Mouse (Mus musculus): ENCODE results near the gene Irf7. TPM values are rescaled to one million over a fixed set of nuclear protein-coding genes. Genes with fewer than 3 reads are reported as not detected.
A peak's percentile ranks its signal among the peaks of the same experiment; 100 is the strongest.

Gene Irf7
- polyA plus RNA-seq, 1 experiment from 2014 or later: 11.3 TPM

DNA sequence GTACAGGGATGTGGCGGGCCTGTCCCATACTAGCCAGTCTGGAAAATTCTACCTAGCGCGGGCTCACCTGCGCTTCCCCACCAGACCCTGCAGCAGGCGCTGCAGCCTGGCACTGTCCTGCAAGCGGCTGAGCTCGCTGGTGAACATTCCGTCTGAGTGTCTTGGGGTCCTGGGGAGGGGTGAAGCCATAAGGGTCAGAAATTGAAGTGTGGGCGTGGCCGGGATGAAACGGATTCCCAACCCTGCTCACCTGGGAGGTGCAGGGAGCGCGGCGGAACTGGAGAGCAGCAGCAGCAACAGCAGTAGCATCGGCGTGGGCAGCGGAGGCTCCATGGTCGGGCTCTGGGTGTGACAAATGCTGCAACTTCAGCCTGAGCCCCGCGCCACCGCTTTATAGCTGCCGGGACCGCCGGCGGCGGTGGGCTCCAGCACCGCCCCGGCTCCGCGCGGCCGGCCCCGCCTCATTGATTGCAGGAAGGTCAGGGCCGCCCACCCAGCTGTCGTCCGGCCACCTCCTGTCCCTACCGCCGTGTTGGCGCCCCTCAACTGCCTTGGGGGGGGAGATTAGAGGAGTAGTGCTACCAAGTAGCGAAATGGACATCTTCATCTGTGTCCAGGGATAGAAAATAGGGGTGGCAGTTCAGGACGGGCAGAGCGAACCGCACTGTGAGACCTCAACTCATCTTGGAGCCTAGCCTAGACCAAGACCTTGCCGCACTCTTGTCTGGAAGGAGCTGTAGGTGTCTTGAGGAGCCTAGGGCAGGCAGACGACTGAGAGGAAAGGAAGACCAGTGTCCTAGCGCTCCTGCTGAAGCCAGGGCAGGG is 12.7 kb upstream of the Irf7 start, which contains the start of gene Sct:
Gene Sct (minus strand): TSS at position 368 of the 825 bp plus-strand sequence.
- no peak within 1 kb of the TSS for H3K27ac ChIP-seq (replicated peaks)
- 4% methylated on average over 46 of the region's 46 CpGs for WGBS
- TF ChIP-seq EP300 (optimal IDR thresholded peaks at IDR 0.05): no peak
- TF ChIP-seq CTCF (IDR thresholded peaks at IDR 0.05; ENCODE audit: low read depth): peak; percentile 73
- H3K27me3 ChIP-seq (ENCODE audit: control insufficient read depth, insufficient read depth, low read length): no peaks in the 10 kb centered on the region
- peak within 1 kb of the TSS; percentile 41 for H3K4me3 ChIP-seq (ENCODE audit: low read depth, low read length)
- no peaks in the 10 kb centered on the region for H3K9me3 ChIP-seq (ENCODE audit: control insufficient read depth, low read length)
- ATAC-seq (ENCODE audit: low FRiP score, low TSS enrichment) (peak; percentile 63; the same call in 1 of the 2 replicates), DNase-seq (ENCODE audit: low spot score) (peak; percentile 66)
- 0 out of 2 replicates have a peak, but pooled peaks cover 3% of the 10 kb centered on the region for H3K4me1 ChIP-seq (replicated peaks; ENCODE audit: control insufficient read depth, insufficient read depth)
- H3K4me2 ChIP-seq (replicated peaks; ENCODE audit: low read depth): peak within 1 kb of the TSS; percentile 81
- H3K36me3 ChIP-seq (ENCODE audit: control insufficient read depth, insufficient read depth, low read length): no peaks in the 10 kb centered on the region
- H3K9ac ChIP-seq (ENCODE audit: low read length): peak within 1 kb of the TSS; percentile 53

DNA sequence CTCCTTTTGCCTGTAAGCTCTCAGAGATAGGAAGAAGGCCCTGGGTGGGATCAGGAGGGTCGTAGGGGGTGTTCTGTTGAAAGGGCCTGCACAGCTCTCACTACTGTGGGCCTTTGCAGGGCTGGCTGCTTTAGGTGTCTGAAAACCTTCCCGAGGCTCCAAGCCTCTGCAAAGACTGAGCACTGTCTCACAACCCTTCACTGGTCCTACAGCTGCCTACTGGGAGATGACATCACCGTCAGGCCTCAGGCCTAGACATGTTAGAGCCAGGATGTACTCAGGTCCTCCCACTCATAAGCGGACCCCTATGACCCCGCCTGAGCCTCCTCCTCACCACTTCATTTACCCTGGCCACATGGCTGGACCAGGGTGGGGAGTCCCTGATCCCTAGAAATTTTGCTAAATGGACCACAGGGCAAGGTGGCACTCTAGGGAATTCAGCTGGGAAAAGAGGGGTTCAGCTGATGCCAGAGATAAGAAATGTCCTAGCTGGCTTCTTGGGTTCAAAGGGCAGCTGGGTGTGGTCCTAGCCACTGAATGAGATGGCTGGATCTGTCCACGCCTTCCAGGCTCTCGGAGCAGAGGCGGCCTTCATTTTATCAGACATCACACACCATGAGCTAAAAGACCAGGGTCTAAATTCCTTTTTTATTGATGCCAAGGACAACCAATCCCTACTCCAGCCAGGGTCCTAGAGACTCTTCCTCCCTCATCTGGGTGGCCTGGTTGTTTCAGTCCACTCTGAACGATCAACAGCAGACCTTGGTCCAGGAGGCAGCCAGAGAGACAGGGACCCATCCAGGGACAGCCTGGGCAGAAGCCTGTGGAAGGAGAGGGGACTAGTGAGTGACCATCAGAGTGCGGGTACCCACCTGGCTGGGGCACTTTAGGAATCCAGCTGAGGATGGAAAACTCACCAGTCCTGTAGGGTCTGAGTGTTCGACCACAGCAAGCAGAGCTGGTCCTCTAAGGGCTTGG is 11.7 kb upstream of the Irf7 start:
- H3K9ac ChIP-seq (ENCODE audit: low read length): no peak overlapping the region
- TF ChIP-seq CTCF (IDR thresholded peaks at IDR 0.05; ENCODE audit: low read depth) (no peak), EP300 (optimal IDR thresholded peaks at IDR 0.05) (no peak)
- H3K27me3 ChIP-seq (ENCODE audit: control insufficient read depth, insufficient read depth, low read length): no peaks in the 10 kb centered on the region
- no peak for ATAC-seq (ENCODE audit: low FRiP score, low TSS enrichment)
- no peak overlapping the region for H3K27ac ChIP-seq (replicated peaks)
- DNase-seq (ENCODE audit: low spot score): no peak
- H3K4me3 ChIP-seq (ENCODE audit: low read depth, low read length): no peak overlapping the region
- H3K9me3 ChIP-seq (ENCODE audit: control insufficient read depth, low read length): no peaks in the 10 kb centered on the region
- H3K4me1 ChIP-seq (replicated peaks; ENCODE audit: control insufficient read depth, insufficient read depth): 0 out of 2 replicates have a peak, but pooled peaks cover 3% of the 10 kb centered on the region
- H3K4me2 ChIP-seq (replicated peaks; ENCODE audit: low read depth): peak overlapping the region; percentile 81; the same call in 1 of the 2 replicates
- no peaks in the 10 kb centered on the region for H3K36me3 ChIP-seq (ENCODE audit: control insufficient read depth, insufficient read depth, low read length)
- 75% methylated on average over 11 of the region's 11 CpGs for WGBS

DNA sequence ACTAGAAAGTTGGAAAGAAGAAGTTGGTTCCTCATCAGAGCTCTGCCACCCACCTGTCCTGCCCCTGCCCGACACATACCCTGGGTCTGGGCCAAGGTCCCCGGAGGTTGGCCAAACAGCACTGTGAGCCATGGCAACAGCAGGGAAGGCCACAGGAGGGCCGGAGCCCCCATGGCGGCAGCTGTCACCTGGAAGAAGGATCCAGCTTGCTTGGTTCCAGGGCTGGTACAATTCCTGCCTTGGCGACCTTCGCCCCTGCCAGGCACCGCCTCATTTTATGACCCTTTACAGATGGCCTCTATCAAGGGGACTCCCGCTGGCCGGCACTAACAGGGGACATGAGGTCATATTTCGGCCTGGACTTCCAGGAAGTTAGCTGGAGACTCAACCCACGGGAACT is 10.3 kb upstream of the Irf7 start, which contains the start of gene Cdhr5:
Gene Cdhr5 (minus strand): TSS at position 241 of the 400 bp plus-strand sequence.
- no peak within 1 kb of the TSS for H3K27ac ChIP-seq (replicated peaks)
- TF ChIP-seq EP300 (optimal IDR thresholded peaks at IDR 0.05) (no peak), CTCF (IDR thresholded peaks at IDR 0.05; ENCODE audit: low read depth) (no peak)
- H3K9ac ChIP-seq (ENCODE audit: low read length): no peak within 1 kb of the TSS
- WGBS: 65% methylated on average over 11 of the region's 11 CpGs
- 0 out of 2 replicates have a peak, but pooled peaks cover 3% of the 10 kb centered on the region for H3K4me1 ChIP-seq (replicated peaks; ENCODE audit: control insufficient read depth, insufficient read depth)
- DNase-seq (ENCODE audit: low spot score) (peak; percentile 41), ATAC-seq (ENCODE audit: low FRiP score, low TSS enrichment) (no peak; the same call in 1 of the 2 replicates)
- H3K9me3 ChIP-seq (ENCODE audit: control insufficient read depth, low read length): no peaks in the 10 kb centered on the region
- no peaks in the 10 kb centered on the region for H3K36me3 ChIP-seq (ENCODE audit: control insufficient read depth, insufficient read depth, low read length)
- no peak within 1 kb of the TSS for H3K4me3 ChIP-seq (ENCODE audit: low read depth, low read length)
- no peaks in the 10 kb centered on the region for H3K27me3 ChIP-seq (ENCODE audit: control insufficient read depth, insufficient read depth, low read length)
- no peak within 1 kb of the TSS for H3K4me2 ChIP-seq (replicated peaks; ENCODE audit: low read depth)

DNA sequence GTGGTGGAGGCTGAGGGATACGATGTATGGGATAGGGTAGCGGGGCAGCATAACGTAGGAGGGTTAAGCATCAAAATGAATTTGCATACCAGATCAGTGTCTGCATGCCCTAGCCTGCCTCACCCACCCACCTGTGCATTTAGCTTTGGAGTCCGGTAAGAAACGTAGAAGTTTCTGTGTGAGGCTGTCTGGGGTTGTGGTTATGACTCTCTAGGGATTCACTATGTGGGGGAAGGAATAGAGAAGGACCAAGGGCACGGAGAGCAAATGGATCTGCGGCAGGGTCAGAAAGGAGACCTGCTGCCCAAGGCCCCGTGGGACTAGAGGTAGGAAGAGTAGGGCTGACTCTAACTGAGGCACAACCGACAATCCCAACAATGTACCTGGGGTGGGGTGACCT is 9.1 kb upstream of the Irf7 start:
- Histone ChIP-seq H3K4me2 (replicated peaks; ENCODE audit: low read depth) (no peak overlapping the region), H3K36me3 (ENCODE audit: control insufficient read depth, insufficient read depth, low read length) (no peaks in the 10 kb centered on the region), H3K9ac (ENCODE audit: low read length) (no peak overlapping the region), H3K27ac (replicated peaks) (no peak overlapping the region), H3K4me3 (ENCODE audit: low read depth, low read length) (no peak overlapping the region), H3K9me3 (ENCODE audit: control insufficient read depth, low read length) (no peaks in the 10 kb centered on the region), H3K4me1 (replicated peaks; ENCODE audit: control insufficient read depth, insufficient read depth) (0 out of 2 replicates have a peak, but pooled peaks cover 3% of the 10 kb centered on the region), H3K27me3 (ENCODE audit: control insufficient read depth, insufficient read depth, low read length) (no peaks in the 10 kb centered on the region)
- no peak for TF ChIP-seq EP300 (optimal IDR thresholded peaks at IDR 0.05)
- DNase-seq (ENCODE audit: low spot score) (no peak), ATAC-seq (ENCODE audit: low FRiP score, low TSS enrichment) (no peak)
- 70% methylated on average over 9 of the region's 9 CpGs for WGBS

DNA sequence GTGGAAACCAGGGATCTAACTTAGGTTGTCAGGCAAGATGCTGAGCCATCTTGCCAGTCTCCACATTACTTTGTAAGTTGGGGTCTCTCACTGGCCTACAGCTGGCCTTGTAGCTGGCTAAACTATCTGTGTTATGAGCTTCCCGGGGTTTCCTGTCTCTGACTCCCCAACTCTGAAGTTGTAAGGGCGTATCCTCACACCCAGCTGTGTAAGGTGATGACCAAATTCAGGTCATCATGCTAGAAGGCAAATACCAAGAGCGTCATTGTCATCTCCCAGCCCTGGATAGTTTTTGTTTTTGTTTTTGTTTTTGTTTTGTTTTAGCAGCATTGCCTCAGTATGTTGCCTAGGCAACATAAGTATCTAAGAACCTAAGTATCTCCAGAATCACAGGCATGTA is 4.3 kb upstream of the Irf7 start:
- Histone ChIP-seq H3K4me1 (replicated peaks; ENCODE audit: control insufficient read depth, insufficient read depth) (no peaks in the 10 kb centered on the region), H3K4me2 (replicated peaks; ENCODE audit: low read depth) (no peak overlapping the region), H3K9me3 (ENCODE audit: control insufficient read depth, low read length) (no peaks in the 10 kb centered on the region), H3K27ac (replicated peaks) (no peak overlapping the region), H3K27me3 (ENCODE audit: control insufficient read depth, insufficient read depth, low read length) (no peaks in the 10 kb centered on the region), H3K36me3 (ENCODE audit: control insufficient read depth, insufficient read depth, low read length) (no peaks in the 10 kb centered on the region), H3K9ac (ENCODE audit: low read length) (no peak overlapping the region), H3K4me3 (ENCODE audit: low read depth, low read length) (no peak overlapping the region)
- ATAC-seq (ENCODE audit: low FRiP score, low TSS enrichment) (no peak), DNase-seq (ENCODE audit: low spot score) (no peak)
- 87% methylated on average over 3 of the region's 3 CpGs for WGBS
- TF ChIP-seq CTCF (IDR thresholded peaks at IDR 0.05; ENCODE audit: low read depth): no peak
- no peak for TF ChIP-seq EP300 (optimal IDR thresholded peaks at IDR 0.05)

All from stomach, postnatal 0 days (tissue).